Mouse (Mus musculus): ENCODE measurements at regions not wholly inside any gene's neighbourhood (a gene's known extent, or its start where the extent isn't known, plus 50 kb on each side); places are given as distances from the start of the nearest gene placed in this dataset.

DNA sequence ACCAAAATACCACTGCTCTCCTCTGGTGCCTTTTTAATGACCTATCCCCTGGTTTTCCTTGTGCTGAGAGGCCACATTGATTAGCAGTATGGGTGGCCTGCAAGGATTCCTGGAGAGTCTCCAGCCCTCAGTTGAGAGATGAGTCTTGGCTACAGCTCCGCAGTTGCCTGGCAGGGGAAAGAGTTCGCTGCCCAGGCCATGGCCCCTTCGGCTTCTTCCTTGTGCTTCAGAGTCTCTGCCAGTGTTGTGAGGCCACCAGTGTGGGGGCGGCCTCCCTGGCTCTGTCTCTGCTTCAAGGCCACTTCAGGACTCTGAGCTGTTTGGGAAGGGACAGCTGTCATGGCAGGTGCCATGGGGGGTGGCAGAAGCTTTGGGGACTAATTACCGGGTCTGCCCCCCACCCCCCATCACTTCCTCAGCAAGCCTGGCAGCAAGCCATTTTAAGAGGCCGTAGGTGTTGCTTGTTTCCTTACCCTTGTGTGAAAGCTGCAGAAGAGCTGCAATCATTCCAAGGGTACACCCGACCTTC lies 85.8 kb upstream of the Gria1 start:
- TF ChIP-seq CTCF (IDR thresholded peaks at IDR 0.05; ENCODE audit: borderline replicate concordance, extremely low read depth, insufficient read depth, insufficient read length): no peak
- TF ChIP-seq POLR2A (IDR thresholded peaks at IDR 0.05; ENCODE audit: borderline replicate concordance, extremely low read depth, insufficient read depth, insufficient read length, poor library complexity, severe bottlenecking): no peak

Data from brain, embryonic 14.5 days (tissue).